Mouse (Mus musculus) skeletal muscle tissue, adult 2 months (tissue): ENCODE results near the gene Igsf10.

Experiments used
- DNase-seq: peaks from one replicate; pipeline ENCODE4 v3.0.0-alpha.2; 2012; ENCODE audit warnings: low read depth, low spot score

Gene Igsf10

DNA sequence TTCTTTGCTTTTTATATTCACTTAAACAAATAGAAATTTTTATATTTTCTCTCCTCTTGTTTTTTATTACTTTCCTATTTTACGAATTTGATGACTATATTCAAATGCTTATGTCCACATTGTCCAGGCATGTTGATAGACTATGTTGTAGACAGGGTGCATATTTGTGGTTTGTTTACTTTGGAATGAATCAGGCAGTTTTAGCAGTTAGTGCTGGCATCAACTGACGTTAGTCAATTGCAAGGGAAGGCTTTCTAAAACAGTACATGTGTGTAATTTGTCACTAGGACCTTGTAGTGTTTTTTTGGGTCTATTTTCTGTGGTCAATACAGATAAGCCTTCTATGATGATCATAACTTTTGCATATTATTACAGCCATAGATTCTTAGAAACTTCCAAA is 53.6 kb downstream of the Igsf10 start:
- DNase-seq = no peak

DNA sequence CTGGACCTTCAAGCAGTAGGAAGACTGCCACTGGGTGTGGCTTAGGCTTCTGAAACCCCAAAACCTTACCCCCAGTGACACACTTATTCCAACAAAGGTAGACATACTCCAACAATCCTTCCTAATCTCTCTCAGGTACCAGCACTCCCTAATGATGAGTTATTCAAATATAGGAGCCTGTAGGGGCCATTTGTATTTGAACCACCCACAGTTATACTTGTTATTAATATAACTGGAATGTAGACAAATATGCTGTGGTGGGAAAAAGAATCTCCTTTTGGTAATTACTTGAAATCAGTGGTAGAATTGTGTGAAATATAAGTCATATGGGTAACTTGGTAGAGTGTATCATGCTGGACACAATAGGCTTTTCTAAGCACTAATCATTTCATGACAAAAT is 65.6 kb downstream of the Igsf10 start:
- no peak for DNase-seq

DNA sequence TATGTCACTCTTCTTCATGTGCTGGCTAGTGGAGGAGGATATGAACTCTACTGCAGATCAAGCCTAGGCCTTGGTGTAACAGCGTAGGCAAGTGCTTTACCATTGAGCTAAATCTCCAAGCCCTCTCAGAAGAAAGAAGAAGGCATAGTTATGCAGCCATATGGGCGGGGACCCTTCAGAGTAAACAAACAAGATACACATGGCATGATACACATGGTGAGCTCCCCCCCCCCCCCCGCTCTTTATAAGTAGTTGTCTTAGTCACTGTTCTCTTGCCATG is 66.0 kb downstream of the Igsf10 start:
- DNase-seq = no peak

- DNase-seq = no peak
Observed at GRCm38 (mm10) chr3:59277502-59278253, 66.5 kb downstream of the Igsf10 start.

- no peak for DNase-seq
Observed at GRCm38 (mm10) chr3:59270811-59271210, 73.4 kb downstream of the Igsf10 start.
